Mouse (Mus musculus) C2C12 (cell line): ENCODE data around the gene Abcb11. TPM values are rescaled to one million over a fixed set of nuclear protein-coding genes. Genes with fewer than 3 reads are reported as not detected.

ENCODE experiments used
- H3K27me3 ChIP-seq: one replicate; pipeline ENCODE4 v1.6.1; 2011; ENCODE audit not compliant: control insufficient read depth, insufficient read depth, insufficient read length
- H3K36me3 ChIP-seq: one replicate; pipeline ENCODE4 v1.6.1; 2011; ENCODE audit not compliant: control insufficient read depth, insufficient read depth
- H3K4me3 ChIP-seq: one replicate; pipeline ENCODE4 v1.5.1; 2011; ENCODE audit warnings: mild to moderate bottlenecking, control low read depth; ENCODE audit not compliant: poor library complexity, insufficient read depth, severe bottlenecking
- H3K79me2 ChIP-seq: one replicate; pipeline ENCODE4 v1.6.1; 2011; ENCODE audit not compliant: control insufficient read depth, insufficient read depth
- H3K79me3 ChIP-seq: one replicate; pipeline ENCODE4 v1.6.1; 2011; ENCODE audit warnings: low read depth, control low read depth
- H3ac ChIP-seq: one replicate; pipeline ENCODE3; 2011; ENCODE audit warnings: low read depth; ENCODE audit not compliant: control insufficient read depth, insufficient read length
- CEBPB ChIP-seq: IDR thresholded peaks from one replicate; pipeline ENCODE4 v1.6.1; 2011; ENCODE audit warnings: low read depth, mild to moderate bottlenecking, control low read depth, moderate library complexity
- CTCF ChIP-seq: IDR thresholded peaks from one replicate; pipeline ENCODE4 v1.5.1; 2011; ENCODE audit not compliant: control insufficient read depth, insufficient read depth, insufficient read length
- FOSL1 ChIP-seq: IDR thresholded peaks from one replicate; pipeline ENCODE4 v1.8.0; 2011; ENCODE audit warnings: mild to moderate bottlenecking, low read length; ENCODE audit not compliant: poor library complexity, insufficient read depth, severe bottlenecking
- MAX ChIP-seq: IDR thresholded peaks from one replicate; pipeline ENCODE4 v1.6.1; 2011; ENCODE audit warnings: mild to moderate bottlenecking, control low read depth
- MYOD1 ChIP-seq: IDR thresholded peaks from one replicate; pipeline ENCODE4 v1.6.1; 2011; ENCODE audit warnings: low read depth; ENCODE audit not compliant: control insufficient read depth, insufficient read length
- MYOG ChIP-seq: IDR thresholded peaks from one replicate; pipeline ENCODE4 v1.6.1; 2011; ENCODE audit not compliant: control insufficient read depth, insufficient read length; ENCODE audit errors: extremely low read depth
- USF1 ChIP-seq: IDR thresholded peaks from one replicate; pipeline ENCODE4 v1.6.1; 2011; ENCODE audit warnings: low read depth, mild to moderate bottlenecking, control low read depth, moderate library complexity
- polyA plus RNA-seq: library from polyadenylated mRNA; unstranded; fragments of >200 nt; fragmentation: generic; extraction: Trizol; gene quantifications from one replicate; pipeline ENCODE4 v1.2.1, GENCODE M21; 2012; ENCODE audit warnings: missing spikeins

Abcb11 gene
- polyA plus RNA-seq, 1 experiment, result 0.02 TPM

- no peak overlapping the region for H3ac ChIP-seq
- H3K36me3 ChIP-seq, result peaks cover 48% of the 10 kb centered on the region
- H3K27me3 ChIP-seq, result no peaks in the 10 kb centered on the region
- no peak overlapping the region for H3K4me3 ChIP-seq
- no peaks in the 10 kb centered on the region for H3K79me2 ChIP-seq
- H3K79me3 ChIP-seq, result no peaks in the 10 kb centered on the region
- TF ChIP-seq MAX, result no peak
These were observed 151.4 kb downstream of the Abcb11 start for GRCm38 (mm10) chr2:69191059-69191458.

- Histone ChIP-seq H3K27me3 (no peaks in the 10 kb centered on the region), H3K79me3 (no peaks in the 10 kb centered on the region), H3K79me2 (no peaks in the 10 kb centered on the region), H3K36me3 (peaks cover 29% of the 10 kb centered on the region), H3K4me3 (no peak overlapping the region), H3ac (no peak overlapping the region)
- TF ChIP-seq FOSL1, result no peak
- no peak for TF ChIP-seq MYOD1
- no peak for TF ChIP-seq MAX
- TF ChIP-seq USF1, result no peak
- no peak for TF ChIP-seq MYOG
- TF ChIP-seq CTCF, result no peak
- TF ChIP-seq CEBPB, result no peak
These were observed 153.2 kb downstream of the Abcb11 start for GRCm38 (mm10) chr2:69189222-69189621.

- Histone ChIP-seq H3K79me3 (no peaks in the 10 kb centered on the region), H3K27me3 (no peaks in the 10 kb centered on the region), H3K36me3 (peaks cover 24% of the 10 kb centered on the region), H3ac (no peak overlapping the region), H3K79me2 (no peaks in the 10 kb centered on the region), H3K4me3 (no peak overlapping the region)
- TF ChIP-seq USF1 (no peak), MYOG (no peak), FOSL1 (no peak), MYOD1 (no peak)
These were observed 153.7 kb downstream of the Abcb11 start for GRCm38 (mm10) chr2:69188732-69189131.

Other genes starting within 250 kb of the Abcb11 start
- 0.02 TPM for gene Nostrin, start 206.8 kb downstream of the Abcb11 start, polyA plus RNA-seq
- 29.7 TPM for gene Spc25, start 136.4 kb downstream of the Abcb11 start, polyA plus RNA-seq
- gene G6pc2, start 131.5 kb downstream of the Abcb11 start, polyA plus RNA-seq, result not detected
- gene Dhrs9, start 37.8 kb upstream of the Abcb11 start, polyA plus RNA-seq, result 0.97 TPM
- 0.68 TPM for gene Lrp2, start 243.4 kb upstream of the Abcb11 start, polyA plus RNA-seq